Mouse (Mus musculus) lung, postnatal 10 days (tissue): ENCODE data around the gene Trappc4.
"Not testable (repeated sequence)": the region's sequence is repeated elsewhere in the genome, so short reads cannot be mapped to it uniquely, and the experiment has no call there.

Experiments used
- DNase-seq: peaks from one replicate; pipeline ENCODE4 v3.0.0; 2021

Gene Trappc4

GRCm38 (mm10) chr9:44405011-44405410 lies 2.4 kb downstream of the Trappc4 start:
- no peak for DNase-seq

GRCm38 (mm10) chr9:44401081-44401480 lies 6.3 kb downstream of the Trappc4 start:
- no peak for DNase-seq

DNA sequence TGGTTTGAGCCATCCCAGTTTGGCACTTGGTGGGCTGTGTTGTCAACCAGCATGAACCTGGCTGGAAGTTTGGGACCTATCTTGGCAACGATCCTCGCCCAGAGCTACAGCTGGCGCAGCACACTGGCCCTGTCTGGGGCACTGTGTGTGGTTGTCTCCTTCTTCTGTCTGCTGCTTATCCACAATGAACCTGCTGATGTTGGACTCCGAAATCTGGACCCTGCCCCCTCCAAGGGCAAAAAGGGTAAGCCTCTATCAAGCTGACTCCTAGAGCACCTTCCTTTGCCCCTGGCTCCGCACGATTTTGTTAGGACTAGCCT lies 7.6 kb downstream of the Trappc4 start:
- DNase-seq, result no peak

DNA sequence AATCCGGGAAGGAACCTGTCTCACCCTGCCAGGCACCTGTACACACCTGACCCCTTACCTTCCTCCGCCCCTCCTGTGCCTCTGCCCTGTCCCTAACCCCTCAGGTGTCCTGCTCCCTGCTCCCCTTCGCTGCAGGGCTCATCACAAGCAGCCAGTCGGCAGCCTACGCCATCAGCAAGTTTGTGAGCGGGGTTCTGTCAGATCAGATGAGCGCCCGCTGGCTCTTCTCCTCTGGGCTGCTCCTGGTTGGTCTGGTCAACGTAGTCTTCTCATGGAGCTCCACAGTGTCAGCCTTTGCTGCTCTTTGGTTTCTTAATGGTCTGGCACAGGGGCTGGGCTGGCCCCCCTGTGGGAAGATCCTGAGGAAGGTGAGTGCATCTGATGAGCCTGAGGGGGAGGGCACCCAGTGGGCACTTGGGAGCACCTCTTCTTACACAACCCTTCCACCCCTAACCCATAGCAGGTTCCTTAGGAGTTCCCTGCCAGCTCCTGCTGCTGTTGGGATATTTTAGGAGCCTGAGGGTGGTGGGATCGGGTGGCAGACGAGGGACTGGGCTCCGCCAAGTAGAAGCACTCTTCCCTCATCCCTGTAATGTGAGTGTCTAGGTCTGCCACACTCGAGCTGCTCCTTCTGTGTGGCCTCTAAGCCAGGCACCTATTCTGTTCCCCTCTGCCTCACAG lies 8.1 kb downstream of the Trappc4 start:
- no peak for DNase-seq

DNA sequence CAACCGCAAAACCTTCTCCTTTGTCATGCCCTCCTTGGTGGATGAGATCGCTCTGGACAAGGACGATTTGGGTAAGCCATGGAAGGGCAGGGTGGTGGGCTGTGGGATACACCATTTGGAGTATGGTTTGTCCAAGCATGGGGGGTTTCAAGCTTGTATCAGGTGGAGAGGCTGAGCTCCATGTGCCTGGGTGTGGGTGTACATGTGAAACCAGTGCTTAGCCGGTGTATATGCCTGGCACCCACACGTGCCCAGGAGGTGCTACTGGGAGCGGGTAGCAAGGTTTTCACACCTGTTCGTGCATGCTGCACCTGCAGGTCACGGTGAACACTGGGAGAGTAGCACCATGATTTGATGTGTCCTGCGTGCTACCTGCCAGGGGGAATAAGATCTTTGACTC lies 8.8 kb downstream of the Trappc4 start:
- no peak for DNase-seq

DNA sequence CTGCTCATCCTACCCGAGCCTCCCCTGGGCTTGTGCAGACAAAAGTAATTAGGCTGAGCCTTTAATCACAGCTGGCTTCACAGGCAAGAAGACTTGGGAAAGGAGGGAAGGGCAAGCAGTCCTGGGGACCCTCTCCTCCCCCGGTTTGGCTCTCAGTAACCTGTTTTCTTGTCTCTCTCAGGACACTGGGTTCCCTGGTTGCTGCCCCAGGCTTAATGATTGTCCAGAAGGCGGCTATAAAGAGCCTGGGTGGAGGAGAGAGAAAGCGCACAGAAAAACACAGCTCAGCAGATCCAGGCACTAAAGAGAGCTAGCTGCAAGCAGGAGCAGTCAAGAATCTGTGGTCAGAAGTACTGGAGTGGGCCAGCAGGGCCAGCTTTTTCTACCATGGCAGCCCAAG lies 9.3 kb downstream of the Trappc4 start:
- no peak for DNase-seq

GRCm38 (mm10) chr9:44396684-44397411 lies 10.6 kb downstream of the Trappc4 start, which contains the start of gene Slc37a4:
Slc37a4 (plus strand) TSS chr9:44396852.
- peak; percentile 97 for DNase-seq

DNA sequence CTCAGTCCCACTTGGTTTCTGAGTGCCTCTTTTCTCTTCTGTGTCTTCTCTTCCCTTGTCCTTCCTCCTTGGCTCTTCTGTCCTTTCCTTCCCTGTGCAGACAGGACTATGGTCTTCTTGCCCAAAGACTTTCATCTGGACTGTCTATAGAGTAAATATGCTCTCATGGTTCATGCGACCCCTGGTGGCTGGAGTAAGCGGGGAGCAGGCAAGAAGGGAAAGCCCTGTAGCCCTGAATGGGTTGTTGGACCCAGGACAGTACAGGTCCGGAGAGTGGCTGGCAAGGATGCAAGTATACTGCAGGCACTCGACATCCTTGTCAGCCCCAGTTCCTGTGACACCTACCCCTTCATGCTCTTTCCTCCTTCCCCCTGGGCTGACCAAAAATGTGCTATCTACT lies 15.9 kb downstream of the Trappc4 start:
- peak; percentile 86 for DNase-seq

GRCm38 (mm10) chr9:44389273-44389672 lies 18.1 kb downstream of the Trappc4 start:
- DNase-seq, result peak; percentile 62

GRCm38 (mm10) chr9:44387221-44387620 lies 20.2 kb downstream of the Trappc4 start:
- no peak for DNase-seq

DNA sequence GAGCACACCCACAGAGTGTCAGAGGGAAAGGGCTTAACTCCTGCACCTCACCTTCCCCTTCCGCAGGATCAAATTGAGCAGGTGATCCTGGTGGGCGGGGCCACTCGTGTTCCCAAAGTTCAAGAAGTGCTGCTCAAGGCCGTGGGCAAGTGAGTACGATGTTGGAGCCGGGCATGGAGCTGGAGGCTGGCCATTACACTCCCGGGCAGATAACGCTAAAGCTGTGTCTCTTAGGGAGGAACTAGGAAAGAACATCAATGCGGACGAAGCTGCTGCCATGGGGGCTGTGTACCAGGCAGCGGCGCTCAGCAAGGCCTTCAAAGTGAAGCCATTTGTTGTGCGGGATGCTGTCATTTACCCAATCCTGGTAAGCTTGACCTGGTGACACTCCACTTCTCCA lies 22.8 kb downstream of the Trappc4 start:
- no peak for DNase-seq

DNA sequence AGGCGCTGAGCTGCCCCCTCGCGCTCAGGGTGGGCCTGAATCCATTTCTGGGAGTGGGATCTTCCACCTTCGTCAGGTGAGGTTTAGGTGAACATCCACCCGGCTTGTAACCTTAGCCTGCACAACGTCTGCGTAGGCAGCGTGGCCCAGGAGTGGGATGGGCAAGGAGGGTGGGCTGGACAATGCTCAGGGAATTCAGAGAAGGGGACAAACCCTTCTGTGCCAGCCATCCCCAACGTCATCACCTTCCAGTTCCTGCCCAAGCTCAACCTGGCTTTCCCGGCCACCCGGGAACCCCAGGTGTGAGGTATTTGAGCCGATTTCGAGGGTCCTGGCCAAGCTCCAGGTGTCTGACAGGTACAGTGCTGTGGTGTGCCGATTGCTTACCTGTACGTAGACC lies 27.5 kb downstream of the Trappc4 start:
- no peak for DNase-seq

DNA sequence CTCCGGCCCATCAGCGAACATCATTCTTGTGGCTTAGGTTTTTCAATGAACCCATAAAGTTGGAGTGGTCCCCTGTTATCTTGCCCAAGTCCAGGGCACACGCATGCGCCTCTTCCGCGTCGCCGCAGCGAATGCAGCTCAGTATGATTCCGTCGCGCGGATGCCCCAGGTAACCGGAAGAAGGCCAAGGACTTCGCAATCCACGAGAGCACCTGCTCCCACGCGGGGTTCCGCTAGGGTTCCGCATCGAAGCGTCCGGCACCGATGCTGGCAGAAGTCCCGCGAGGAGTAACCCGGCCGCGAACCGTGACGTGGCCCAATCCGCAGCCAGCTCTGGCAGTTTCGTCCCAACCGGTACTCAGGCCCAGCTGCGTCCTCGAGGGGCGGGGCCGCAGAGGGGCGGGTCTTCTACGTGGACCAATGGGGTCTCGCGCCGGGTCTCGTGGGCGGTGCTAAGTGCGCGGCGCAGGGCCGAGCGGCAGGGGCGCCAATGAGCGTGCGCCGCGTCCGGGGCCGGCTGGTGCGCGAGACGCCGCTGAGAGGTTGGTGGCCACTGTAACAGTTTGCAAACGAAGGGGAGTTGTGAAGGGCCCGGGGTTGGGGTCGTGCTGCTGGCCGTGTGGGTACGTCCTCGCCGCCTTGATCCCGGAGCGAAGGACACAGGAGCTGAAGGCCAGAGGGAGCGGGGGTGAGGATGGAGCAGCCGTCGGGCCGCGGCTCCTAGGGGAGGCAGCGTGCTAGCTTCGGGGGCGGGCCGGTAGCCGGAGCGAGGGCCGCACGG lies 28.2 kb downstream of the Trappc4 start, which contains the start of gene Hyou1:
Gene Hyou1 (plus strand): TSS at position 437 of the 781 bp plus-strand sequence.
- peak; percentile 99 for DNase-seq

GRCm38 (mm10) chr9:44378153-44378730 lies 29.2 kb downstream of the Trappc4 start:
- no peak for DNase-seq

DNA sequence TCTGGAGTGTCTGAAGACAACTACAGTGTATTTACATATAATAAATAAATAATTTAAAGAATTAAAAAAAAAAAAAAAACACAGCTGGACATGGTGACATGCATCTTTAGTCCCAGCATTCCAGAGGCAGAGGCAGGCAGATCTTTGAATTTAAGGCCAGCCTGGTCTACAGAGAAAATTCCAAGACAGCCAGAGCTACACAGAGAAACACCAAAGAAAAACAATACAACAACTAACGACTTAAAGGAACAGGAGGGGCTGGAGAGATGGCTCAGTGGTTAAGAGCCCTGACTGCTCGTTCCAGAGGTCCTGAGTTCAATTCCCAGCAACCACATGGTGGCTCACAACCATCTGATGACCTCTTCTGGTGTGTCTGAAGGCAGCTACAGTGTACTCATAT lies 30.1 kb downstream of the Trappc4 start:
- not testable (repeated sequence) for DNase-seq

- no peak for DNase-seq
These were observed 31.3 kb downstream of the Trappc4 start for GRCm38 (mm10) chr9:44376141-44376540.

DNA sequence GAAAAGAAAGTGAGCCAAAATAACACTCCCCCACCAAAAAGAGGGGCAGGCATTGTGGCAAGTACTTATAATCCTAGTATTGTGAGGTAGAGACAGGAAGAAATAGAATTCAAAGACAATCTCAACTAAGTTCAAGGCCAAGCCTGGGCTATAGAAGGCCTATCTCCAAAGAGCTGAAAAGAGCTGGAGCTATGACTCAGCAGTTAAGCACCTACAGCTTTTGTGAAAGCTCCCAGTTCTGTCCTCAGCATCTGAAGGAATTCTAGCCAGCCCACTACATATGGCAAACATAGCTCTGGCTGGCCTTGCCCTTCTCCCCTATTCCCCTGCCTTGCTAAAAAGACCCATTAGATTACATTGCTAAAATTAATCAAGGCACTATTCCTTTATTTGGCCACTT lies 34.0 kb downstream of the Trappc4 start:
- no peak for DNase-seq

DNA sequence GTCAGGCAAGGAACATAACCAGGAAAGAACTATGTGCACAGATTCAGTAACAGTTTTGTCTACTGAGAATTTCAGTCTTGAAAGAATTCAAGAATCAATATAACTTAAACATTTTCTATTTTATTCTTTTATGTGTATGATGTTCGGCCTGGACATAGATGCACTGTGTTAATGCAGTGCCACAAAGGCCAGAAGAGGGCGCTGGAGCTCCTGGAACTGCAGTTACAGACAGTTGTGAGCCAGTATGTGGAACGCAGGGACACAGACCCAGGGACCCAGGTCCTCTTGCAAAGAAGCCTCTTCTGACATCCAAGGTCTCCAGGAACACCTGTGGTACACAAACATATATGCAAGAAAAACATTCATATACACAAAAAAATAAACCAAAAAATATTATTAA lies 42.9 kb downstream of the Trappc4 start:
- DNase-seq, result no peak

DNA sequence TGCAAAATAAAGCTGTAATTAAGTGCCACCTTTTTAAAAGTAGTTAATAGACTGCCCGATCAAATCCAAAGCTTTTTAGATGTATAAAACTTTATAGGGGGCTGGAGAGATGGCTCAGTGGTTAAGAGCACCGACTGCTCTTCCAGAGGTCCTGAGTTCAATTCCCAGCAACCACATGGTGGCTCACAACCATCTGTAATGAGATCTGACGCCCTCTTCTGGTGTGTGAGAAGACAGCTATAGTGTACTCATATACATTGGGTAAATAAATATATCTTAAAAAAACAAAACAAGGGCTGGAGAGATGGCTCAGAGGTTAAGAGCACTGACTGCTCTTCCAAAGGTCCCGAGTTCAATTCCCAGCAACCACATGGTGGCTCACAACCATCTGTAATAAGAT lies 45.5 kb downstream of the Trappc4 start:
- not testable (repeated sequence) for DNase-seq

DNA sequence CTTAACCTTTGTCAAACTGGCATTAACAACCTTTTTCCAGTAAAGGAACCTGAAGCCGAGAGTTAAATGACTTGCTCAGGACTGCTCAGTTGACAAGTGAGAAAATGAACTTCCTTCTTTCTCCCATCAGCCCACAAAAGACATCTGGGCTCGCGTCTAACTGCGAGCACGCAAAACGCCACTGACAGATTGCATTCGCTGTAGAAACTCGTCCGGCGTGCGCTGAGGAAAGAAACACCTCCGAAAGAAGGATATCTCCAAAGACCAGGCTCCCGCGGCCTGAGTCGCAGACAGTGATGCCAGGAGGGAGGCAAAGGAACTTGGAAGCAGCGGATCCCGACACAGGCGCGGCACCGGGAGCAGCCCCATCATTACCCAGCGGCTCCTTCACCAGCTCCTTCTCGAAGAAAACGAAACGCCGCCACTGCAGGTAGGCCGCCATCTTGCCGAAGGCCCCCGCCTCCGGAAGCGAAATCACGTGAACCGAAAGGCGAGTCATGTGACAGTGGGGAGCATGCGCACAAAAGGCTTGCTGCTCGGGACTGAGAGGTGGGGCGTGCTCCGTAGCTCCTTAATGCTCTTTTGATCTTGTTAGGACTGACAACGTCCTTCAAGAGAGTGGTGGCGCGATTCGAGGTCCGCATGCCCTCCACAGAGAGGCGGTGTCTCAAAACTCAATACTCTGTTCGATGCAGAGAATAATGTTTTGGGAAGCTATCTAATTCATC lies 46.0 kb downstream of the Trappc4 start, which contains the start of gene Vps11:
Gene Vps11 (minus strand): TSS at position 481 of the 728 bp plus-strand sequence.
- DNase-seq, result peak; percentile 97

GRCm38 (mm10) chr9:44357207-44357606 lies 50.2 kb downstream of the Trappc4 start:
- DNase-seq, result peak; percentile 39
